Mouse (Mus musculus) forebrain, embryonic 10.5 days (tissue): ENCODE data around the gene Cog7. TPM values are rescaled to one million over a fixed set of nuclear protein-coding genes. Genes with fewer than 3 reads are reported as not detected.
A peak's percentile ranks its signal among the peaks of the same experiment; 100 is the strongest.

Source experiments
- DNase-seq: peaks from one replicate; pipeline ENCODE4 v3.0.0-alpha.2; 2017; ENCODE audit warnings: low spot score; ENCODE audit errors: extremely low spot score
- H3K27ac ChIP-seq: fragments of 300-500 bp; sonication (generic); 2 replicates; pipeline ENCODE4 v1.5.1; 2016; ENCODE audit warnings: mild to moderate bottlenecking
- H3K27me3 ChIP-seq: fragments of 300-500 bp; sonication (generic); 2 replicates; pipeline ENCODE4 v1.6.1; 2016; ENCODE audit warnings: mild to moderate bottlenecking; ENCODE audit not compliant: poor library complexity, severe bottlenecking
- H3K36me3 ChIP-seq: fragments of 300-500 bp; sonication (generic); replicated peaks from 2 replicates; pipeline ENCODE4 v1.6.1; 2016; ENCODE audit warnings: mild to moderate bottlenecking, moderate library complexity
- H3K4me1 ChIP-seq: fragments of 300-500 bp; sonication (generic); 2 replicates; pipeline ENCODE4 v1.6.1; 2016
- H3K4me3 ChIP-seq: fragments of 300-500 bp; sonication (generic); 2 replicates; pipeline ENCODE4 v1.5.1; 2016; ENCODE audit warnings: mild to moderate bottlenecking, moderate library complexity
- H3K9me3 ChIP-seq: fragments of 300-500 bp; sonication (generic); 2 replicates; pipeline ENCODE4 v1.6.1; 2016; ENCODE audit warnings: mild to moderate bottlenecking, moderate library complexity
- WGBS: fragments of 180-500 bp; shearing (Covaris S2); methylation state at CpG from one replicate; pipeline ENCODE4 v1.1.7; 2016; 5-methylcytosine and 5-hydroxymethylcytosine counted together
- polyA plus RNA-seq: library from polyadenylated mRNA; unstranded; fragments of >200 nt; fragmentation: Nextera tagmentation; extraction: Ambion mirVana; gene quantifications from 2 replicates; pipeline ENCODE4 v1.2.1, GENCODE M21; 2016

Gene Cog7
- 23.3 TPM in 2 replicates for polyA plus RNA-seq

DNA sequence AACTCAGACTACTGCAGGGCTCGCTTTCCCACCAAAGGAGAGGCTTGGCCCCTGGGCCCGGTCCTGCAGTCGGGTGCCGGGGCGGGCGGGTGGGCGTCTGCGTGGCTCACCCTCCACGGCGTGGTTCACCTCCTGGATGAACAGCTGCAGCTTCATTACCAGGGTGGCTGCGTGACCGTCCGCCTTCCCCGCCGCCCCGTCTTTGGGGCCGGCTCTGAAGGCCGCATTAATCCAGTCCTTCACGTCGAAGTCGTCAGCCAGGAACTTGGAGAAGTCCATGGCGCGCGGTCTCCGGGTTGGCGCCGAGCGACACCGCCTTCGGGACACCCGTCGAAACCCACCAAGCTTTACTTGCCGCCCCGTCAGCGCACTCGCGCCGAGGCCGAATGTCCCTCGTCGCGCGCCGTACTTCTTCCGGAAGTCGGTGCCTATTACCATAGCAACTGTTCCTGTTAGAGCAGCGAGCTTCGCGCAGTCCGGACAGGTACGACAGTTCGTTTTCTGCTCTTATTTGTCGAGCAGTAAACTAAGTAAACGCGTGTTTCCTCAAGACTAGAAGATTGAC lies at the start of gene Cog7:
Gene Cog7, minus strand, starts transcription at position 405 of the 565 bp plus-strand sequence.
- Histone ChIP-seq H3K4me1 (peaks cover 17% of the 10 kb centered on the region), H3K4me3 (peak within 1 kb of the TSS; percentile 84), H3K36me3 (peaks cover 12% of the 10 kb centered on the region), H3K27ac (peak within 1 kb of the TSS; percentile 86), H3K9me3 (no peaks in the 10 kb centered on the region), H3K27me3 (no peaks in the 10 kb centered on the region)
- under 1% methylated on average over 55 of the region's 55 CpGs for WGBS
- peak; percentile 89 for DNase-seq

DNA sequence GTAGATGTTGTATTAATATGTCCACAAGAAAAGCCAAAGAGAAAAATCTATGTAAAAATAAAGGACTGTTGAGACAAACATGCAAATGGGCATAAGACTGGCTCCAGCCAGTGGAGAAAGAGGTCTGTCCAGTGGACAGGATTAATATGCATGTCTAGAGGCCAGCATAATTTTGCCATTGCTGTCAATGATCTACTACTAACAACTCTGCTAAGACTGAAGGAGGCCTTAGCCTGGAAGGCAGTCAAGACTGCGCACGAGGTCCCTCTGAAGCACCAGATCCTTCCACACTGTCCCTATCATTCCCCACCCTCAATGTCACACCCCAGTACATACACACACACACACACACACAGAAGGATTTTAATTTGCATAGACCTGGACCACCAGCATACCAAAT lies 40.6 kb upstream of the Cog7 start:
- 100% methylated on average over 2 of the region's 2 CpGs for WGBS
- Histone ChIP-seq H3K4me1 (peaks cover 30% of the 10 kb centered on the region), H3K27me3 (no peaks in the 10 kb centered on the region), H3K9me3 (no peaks in the 10 kb centered on the region), H3K27ac (no peak overlapping the region), H3K36me3 (peaks cover 7% of the 10 kb centered on the region), H3K4me3 (no peak overlapping the region)
- no peak for DNase-seq

DNA sequence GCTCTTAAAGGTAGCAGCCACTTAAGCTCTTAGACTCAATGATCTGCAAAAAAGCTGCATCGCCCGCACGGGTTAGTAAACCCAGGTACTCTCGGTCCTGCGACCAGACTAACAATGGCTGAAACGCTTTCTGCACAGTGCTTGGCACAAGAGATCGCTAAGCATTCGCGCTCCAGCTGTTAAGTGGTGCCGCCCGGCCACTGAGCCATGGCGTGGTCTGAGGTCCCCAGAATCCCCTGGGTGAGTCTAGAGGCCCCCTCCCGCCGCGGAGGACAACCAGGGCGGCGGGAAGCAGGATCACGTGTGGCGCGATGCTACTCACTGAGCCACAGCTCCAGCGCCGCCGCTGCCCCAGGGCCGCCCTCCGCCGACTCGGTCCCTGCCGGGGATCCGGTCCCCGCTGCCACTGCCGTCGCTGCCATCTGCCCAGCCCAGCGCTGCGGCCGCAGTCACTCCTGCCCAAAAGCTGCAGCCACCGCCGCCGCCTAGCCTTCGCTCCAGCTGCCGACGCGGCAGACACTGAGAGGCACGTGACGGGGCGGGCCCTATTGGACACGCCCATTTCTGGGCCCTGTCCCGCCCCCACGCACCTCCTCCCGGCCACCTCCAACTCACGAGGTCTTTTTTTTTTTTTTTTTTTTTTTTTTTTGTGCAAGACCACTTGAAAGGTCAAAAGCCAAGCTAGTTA lies 39.3 kb upstream of the Cog7 start, which contains the start of gene Gga2:
Gene Gga2, minus strand, starts transcription at position 556 of the 688 bp plus-strand sequence.
- Histone ChIP-seq H3K9me3 (no peaks in the 10 kb centered on the region), H3K27me3 (no peaks in the 10 kb centered on the region), H3K36me3 (peaks cover 19% of the 10 kb centered on the region), H3K4me1 (peaks cover 37% of the 10 kb centered on the region), H3K4me3 (peak within 1 kb of the TSS; percentile 65), H3K27ac (peak within 1 kb of the TSS; percentile 93)
- WGBS = under 1% methylated on average over 50 of the region's 50 CpGs
- peak; percentile 88 for DNase-seq

DNA sequence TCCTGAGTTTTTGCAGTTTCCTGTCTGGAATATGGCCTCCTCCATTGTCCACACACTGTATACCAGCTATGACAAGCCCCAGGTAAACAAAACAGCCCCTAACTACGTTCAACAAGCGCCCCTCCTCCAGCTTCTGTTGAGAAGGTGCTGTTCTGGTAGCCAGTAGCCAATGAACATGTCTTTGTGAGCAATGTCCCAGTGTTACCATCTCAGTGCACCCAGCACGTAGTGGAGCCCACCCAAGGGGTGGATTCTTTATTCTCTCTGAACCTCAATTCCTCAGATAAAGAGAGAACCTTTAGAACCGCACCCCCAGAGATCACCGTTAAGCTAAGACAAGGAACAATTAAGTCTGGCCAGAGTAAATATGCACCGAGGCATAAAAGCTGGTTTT lies 38.8 kb upstream of the Cog7 start:
- DNase-seq = peak; percentile 18

DNA sequence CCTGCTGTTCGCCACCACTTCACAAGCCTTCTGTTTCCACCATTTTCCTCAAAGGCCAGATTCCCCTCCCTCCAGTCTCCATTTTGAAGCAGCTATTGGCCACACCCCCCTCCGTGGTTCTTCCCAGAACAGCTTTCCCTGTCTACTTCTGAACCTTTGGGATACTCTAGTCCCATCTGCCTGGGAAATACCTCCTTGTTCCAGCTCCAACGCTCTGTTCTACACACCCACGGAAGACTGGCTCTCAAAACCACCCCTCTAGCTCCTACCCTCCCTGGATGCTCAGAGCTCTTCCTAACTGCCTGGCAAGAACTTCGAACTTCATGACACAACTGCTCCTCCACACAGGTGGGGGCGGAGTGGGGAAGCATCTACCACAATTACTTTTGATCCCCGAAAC lies 37.5 kb upstream of the Cog7 start:
- H3K36me3 ChIP-seq = peaks cover 37% of the 10 kb centered on the region
- peak overlapping the region; percentile 65 for H3K4me3 ChIP-seq
- no peaks in the 10 kb centered on the region for H3K27me3 ChIP-seq
- peaks cover 48% of the 10 kb centered on the region for H3K4me1 ChIP-seq
- peak overlapping the region; percentile 45; the same call in 1 of the 2 replicates for H3K27ac ChIP-seq
- 91% methylated on average over 7 of the region's 7 CpGs for WGBS
- no peaks in the 10 kb centered on the region for H3K9me3 ChIP-seq
- no peak for DNase-seq

More for the DNA sequence above, 38.8 kb upstream of the Cog7 start:
- WGBS = 1% methylated on average over 6 of the region's 6 CpGs
- Histone ChIP-seq H3K36me3 (peaks cover 24% of the 10 kb centered on the region), H3K4me1 (peaks cover 42% of the 10 kb centered on the region), H3K27ac (peak overlapping the region; percentile 93), H3K4me3 (peak overlapping the region; percentile 65), H3K27me3 (no peaks in the 10 kb centered on the region), H3K9me3 (no peaks in the 10 kb centered on the region)

DNA sequence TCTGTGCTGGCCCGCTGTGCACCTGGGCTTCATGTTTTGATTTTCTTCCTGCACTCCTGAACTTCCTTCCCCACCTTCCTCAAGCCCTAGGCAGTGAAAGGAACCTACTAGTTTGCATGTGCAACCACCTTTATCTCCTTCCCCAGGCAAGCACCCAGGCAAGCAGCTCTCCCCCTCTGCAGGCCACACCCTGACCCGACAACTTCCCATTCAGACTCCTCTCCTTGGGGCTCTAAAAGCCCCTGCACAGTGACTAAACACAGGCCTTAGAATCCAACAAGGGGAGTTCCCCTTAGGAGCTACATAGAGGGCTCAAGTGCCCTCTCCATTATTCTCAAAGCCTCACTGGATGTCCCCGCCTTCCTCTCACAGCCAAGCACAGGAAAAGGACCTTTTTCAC lies 36.7 kb upstream of the Cog7 start:
- DNase-seq = no peak
- Histone ChIP-seq H3K27ac (0 out of 2 replicates have a peak overlapping the region, but pooled peaks have one; percentile 45), H3K4me3 (peak overlapping the region; percentile 65), H3K4me1 (peaks cover 48% of the 10 kb centered on the region), H3K36me3 (peaks cover 41% of the 10 kb centered on the region), H3K27me3 (no peaks in the 10 kb centered on the region), H3K9me3 (no peaks in the 10 kb centered on the region)
- WGBS = 77% methylated on average over 3 of the region's 3 CpGs

DNA sequence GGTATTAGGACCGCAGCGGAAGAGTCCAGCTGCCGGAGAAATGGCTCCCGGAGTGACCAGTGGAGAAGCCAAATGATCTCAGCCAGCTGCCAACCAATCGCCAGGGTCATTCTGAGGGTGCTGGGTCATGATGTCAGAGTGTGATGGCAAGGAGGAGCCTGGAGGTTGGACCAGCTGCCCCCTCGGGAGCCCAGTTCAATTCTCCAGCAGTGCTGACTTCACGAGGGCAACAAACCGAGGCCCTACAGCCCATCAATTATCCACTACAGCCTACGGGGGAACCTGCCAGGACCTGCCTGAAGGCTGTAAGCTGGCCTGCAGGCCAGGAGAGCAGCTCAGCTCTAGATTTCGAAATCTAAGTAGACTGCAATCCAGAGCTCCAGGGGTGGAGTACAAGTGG lies 34.2 kb upstream of the Cog7 start:
- H3K4me1 ChIP-seq = peaks cover 48% of the 10 kb centered on the region
- no peaks in the 10 kb centered on the region for H3K9me3 ChIP-seq
- DNase-seq = no peak
- peak overlapping the region; percentile 59 for H3K27ac ChIP-seq
- H3K36me3 ChIP-seq = peaks cover 64% of the 10 kb centered on the region
- no peaks in the 10 kb centered on the region for H3K27me3 ChIP-seq
- WGBS = 81% methylated on average over 10 of the region's 10 CpGs
- no peak overlapping the region for H3K4me3 ChIP-seq

DNA sequence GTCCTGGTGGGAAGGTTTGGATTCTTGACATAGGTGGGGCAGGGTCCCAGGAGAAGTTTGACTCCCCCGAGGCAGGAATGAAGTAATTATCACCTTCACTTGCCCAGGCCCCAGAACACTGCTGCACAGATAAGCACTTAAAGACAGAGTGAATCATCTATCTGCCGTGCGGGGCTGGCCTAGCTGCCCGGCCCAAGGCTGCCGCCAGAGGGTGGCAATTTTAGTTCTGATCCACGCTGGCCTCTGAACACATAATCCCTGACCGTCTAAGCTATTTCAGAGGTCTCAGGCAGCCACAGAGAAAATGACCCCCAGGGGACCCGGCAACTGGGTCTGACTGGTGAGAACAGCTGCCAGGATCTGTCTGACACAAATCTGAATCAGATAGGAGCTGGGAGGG lies 33.6 kb upstream of the Cog7 start:
- Histone ChIP-seq H3K4me1 (peaks cover 43% of the 10 kb centered on the region), H3K4me3 (no peak overlapping the region), H3K9me3 (no peaks in the 10 kb centered on the region), H3K27ac (peak overlapping the region; percentile 59), H3K27me3 (no peaks in the 10 kb centered on the region), H3K36me3 (peaks cover 71% of the 10 kb centered on the region)
- no peak for DNase-seq
- 73% methylated on average over 8 of the region's 8 CpGs for WGBS

DNA sequence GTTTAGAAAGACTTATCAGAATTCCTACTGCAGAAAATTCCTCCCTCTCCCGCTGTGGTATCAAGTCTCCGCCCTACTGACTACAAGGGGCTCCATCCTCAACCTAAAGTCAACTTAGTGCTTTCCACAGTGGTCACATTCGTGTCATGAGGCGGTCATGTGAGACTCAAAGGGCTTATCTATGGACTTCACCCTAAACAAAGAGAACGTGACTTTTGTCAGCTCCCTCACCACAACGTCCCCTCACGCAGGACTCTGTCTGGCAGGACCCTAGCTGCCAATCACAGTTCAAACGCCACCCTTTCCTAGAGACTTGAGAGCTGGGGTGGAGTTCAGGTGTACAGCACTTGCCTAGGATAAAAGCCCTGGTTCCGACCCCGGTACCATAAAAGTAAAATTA lies 31.4 kb upstream of the Cog7 start:
- DNase-seq = no peak
- no peaks in the 10 kb centered on the region for H3K27me3 ChIP-seq
- H3K4me1 ChIP-seq = peaks cover 22% of the 10 kb centered on the region
- H3K27ac ChIP-seq = no peak overlapping the region
- H3K9me3 ChIP-seq = no peaks in the 10 kb centered on the region
- H3K4me3 ChIP-seq = no peak overlapping the region
- H3K36me3 ChIP-seq = peaks cover 90% of the 10 kb centered on the region
- WGBS = 93% methylated on average over 10 of the region's 10 CpGs

DNA sequence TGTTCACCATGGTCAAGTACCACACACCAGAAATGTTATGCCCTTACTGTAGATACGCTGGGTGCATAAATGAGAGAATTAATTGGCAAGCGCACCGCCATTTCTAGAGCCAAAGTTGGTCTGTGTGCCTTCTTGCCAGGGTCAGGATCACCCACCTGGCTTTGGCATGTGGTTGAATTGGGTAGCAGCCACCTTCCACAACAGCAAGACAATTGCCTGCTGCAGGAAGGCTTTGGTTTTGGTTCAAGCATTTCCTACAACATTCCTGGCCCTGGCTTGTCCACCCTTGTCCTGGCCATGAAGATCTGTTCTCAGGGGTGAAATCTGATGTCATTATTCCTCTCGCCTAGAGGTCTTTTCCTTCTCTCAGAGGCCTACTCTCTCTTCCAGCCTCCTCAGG lies 30.9 kb upstream of the Cog7 start:
- Histone ChIP-seq H3K9me3 (no peaks in the 10 kb centered on the region), H3K4me1 (peaks cover 20% of the 10 kb centered on the region), H3K27ac (no peak overlapping the region), H3K4me3 (no peak overlapping the region), H3K36me3 (peaks cover 92% of the 10 kb centered on the region), H3K27me3 (no peaks in the 10 kb centered on the region)
- 92% methylated on average over 4 of the region's 4 CpGs for WGBS
- DNase-seq = no peak

DNA sequence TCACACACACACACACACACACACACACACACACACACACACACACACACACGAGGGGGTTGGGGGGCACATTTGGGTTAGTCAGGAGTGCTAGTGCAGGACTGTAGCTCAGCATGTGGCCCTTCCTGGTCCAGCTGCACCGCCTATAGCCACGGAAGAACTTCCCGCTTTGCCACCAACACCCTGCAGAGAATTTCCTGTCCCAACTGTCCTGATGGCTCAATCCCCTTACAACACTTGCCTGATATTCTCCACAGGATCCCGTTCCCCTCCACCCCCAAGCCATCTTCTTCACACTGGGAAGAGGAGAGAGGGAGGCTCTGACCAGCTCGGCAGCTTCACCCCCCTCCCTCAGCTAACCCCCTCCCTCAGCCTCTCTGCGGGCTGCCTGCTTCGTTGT lies 18.9 kb upstream of the Cog7 start:
- H3K36me3 ChIP-seq = peaks cover 98% of the 10 kb centered on the region
- H3K4me3 ChIP-seq = no peak overlapping the region
- no peak overlapping the region for H3K27ac ChIP-seq
- H3K27me3 ChIP-seq = no peaks in the 10 kb centered on the region
- no peak for DNase-seq
- H3K9me3 ChIP-seq = no peaks in the 10 kb centered on the region
- H3K4me1 ChIP-seq = no peaks in the 10 kb centered on the region
- WGBS = 87% methylated on average over 8 of the region's 8 CpGs

DNA sequence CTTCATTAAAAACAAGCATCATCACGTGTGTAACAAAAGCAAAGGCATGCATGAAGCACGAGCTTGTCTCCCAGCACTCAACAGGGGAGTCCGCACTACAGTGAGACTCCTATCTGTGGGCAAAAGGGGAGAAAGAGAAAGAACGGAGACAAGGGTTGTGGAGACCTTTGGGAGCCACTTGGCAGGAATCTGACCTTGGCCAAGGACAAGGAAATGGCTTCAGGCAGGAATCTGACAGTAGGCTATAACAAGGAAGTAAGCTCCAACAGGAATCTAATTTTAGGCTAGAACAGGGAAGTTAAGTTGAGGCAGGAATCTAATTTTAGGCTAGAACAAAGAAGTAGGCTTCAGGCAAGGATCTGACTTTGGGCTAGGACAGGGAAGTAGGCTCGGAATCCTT lies 14.4 kb upstream of the Cog7 start:
- no peaks in the 10 kb centered on the region for H3K4me1 ChIP-seq
- peaks cover 98% of the 10 kb centered on the region for H3K36me3 ChIP-seq
- no peak overlapping the region for H3K4me3 ChIP-seq
- no peaks in the 10 kb centered on the region for H3K27me3 ChIP-seq
- no peak for DNase-seq
- H3K9me3 ChIP-seq = no peaks in the 10 kb centered on the region
- H3K27ac ChIP-seq = no peak overlapping the region
- 91% methylated on average over 5 of the region's 5 CpGs for WGBS

DNA sequence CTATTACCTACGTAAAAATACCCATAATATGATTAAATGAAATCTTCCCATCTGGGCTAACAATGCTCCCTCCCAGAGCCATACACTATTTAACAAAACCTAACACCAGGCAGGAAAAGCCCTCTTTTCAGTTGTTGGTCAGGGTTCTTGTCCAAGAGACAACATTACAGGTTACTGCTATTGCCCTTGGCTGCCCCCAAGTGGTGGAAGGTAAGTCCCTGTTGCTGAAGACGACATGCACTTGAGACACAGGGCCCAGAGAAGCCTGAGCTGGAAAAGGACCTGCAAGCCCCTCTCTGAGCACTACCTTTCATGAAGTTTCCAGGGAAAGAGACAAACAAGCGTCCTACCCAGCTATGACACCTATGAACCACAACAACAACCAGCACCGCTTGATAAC lies 6.5 kb downstream of the Cog7 start:
- Histone ChIP-seq H3K4me1 (no peaks in the 10 kb centered on the region), H3K36me3 (peaks cover 36% of the 10 kb centered on the region), H3K27ac (no peak overlapping the region), H3K4me3 (no peak overlapping the region), H3K9me3 (no peaks in the 10 kb centered on the region), H3K27me3 (no peaks in the 10 kb centered on the region)
- peak; percentile 42 for DNase-seq
- 60% methylated on average over 4 of the region's 4 CpGs for WGBS
